Mouse (Mus musculus): ENCODE data around the gene Lmntd1.

DNA sequence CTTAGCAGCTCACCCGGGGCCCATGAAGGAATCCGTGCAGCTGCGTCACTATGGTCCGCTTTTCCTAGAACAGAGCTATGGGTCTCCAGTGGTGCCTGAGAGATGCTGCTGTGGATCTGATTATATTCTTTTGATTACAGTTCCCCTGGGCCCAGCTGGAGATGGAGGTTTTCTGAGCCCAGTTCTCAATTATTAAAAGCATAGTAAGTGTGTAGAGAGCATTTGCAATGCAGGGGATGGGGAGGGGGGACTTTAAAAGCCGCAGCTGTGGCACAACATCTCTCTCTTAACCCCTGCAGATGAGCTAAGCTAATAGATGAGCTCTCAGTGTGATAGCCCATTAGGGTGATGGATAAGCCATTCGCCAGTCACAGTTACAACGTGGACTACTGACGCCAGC, 233.2 kb downstream of the Lmntd1 start:
- TF ChIP-seq CTCF (IDR thresholded peaks at IDR 0.05; ENCODE audit: borderline replicate concordance, control insufficient read depth, extremely low read depth, insufficient read depth, low read length, poor library complexity) = no peak
- TF ChIP-seq POLR2A (IDR thresholded peaks at IDR 0.05; ENCODE audit: control insufficient read depth, extremely low read depth, insufficient read depth, low read length, poor library complexity) = no peak
